Mouse (Mus musculus) forebrain, embryonic 14.5 days (tissue): ENCODE results near the gene Usp16. TPM values are rescaled to one million over a fixed set of nuclear protein-coding genes. Genes with fewer than 3 reads are reported as not detected.
"Not testable (repeated sequence)": the region's sequence is repeated elsewhere in the genome, so short reads cannot be mapped to it uniquely, and the experiment has no call there.

Experiments used
- ATAC-seq: fragments of 200-750 bp; cut with Nextera tagmentation; 2 replicates; pipeline ENCODE4 v1.8.0; 2017; ENCODE audit warnings: mild to moderate bottlenecking, moderate library complexity
- DNase-seq: peaks from one replicate; pipeline ENCODE4 v3.0.0-alpha.2; 2015; ENCODE audit warnings: low spot score
- H3K27ac ChIP-seq: fragments of 300-500 bp; sonication (generic); 2 replicates; pipeline ENCODE4 v1.5.1; 2014; ENCODE audit warnings: low read depth, mild to moderate bottlenecking, control low read depth, low read length, moderate library complexity
- H3K27me3 ChIP-seq: fragments of 300-500 bp; sonication (generic); replicated peaks from 2 replicates; pipeline ENCODE4 v1.6.1; 2014; ENCODE audit warnings: low read length, control low read depth, mixed read lengths; ENCODE audit not compliant: control insufficient read depth, insufficient read depth
- H3K36me3 ChIP-seq: fragments of 300-500 bp; sonication (generic); 2 replicates; pipeline ENCODE4 v1.6.1; 2014; ENCODE audit warnings: low read length, control low read depth; ENCODE audit not compliant: control insufficient read depth, insufficient read depth
- H3K4me1 ChIP-seq: fragments of 300-500 bp; sonication (generic); 2 replicates; pipeline ENCODE4 v1.6.1; 2014; ENCODE audit warnings: antibody characterized with exemption, low read length, control low read depth; ENCODE audit not compliant: control insufficient read depth, insufficient read depth
- H3K4me2 ChIP-seq: fragments of 300-500 bp; sonication (generic); 2 replicates; pipeline ENCODE4 v1.6.1; 2014; ENCODE audit warnings: mild to moderate bottlenecking, control low read depth, low read length
- H3K4me3 ChIP-seq: fragments of 300-500 bp; sonication (generic); 2 replicates; pipeline ENCODE4 v1.5.1; 2014; ENCODE audit warnings: low read depth, low read length, control low read depth
- H3K9ac ChIP-seq: fragments of 300-500 bp; sonication (generic); 2 replicates; pipeline ENCODE4 v1.6.1; 2014; ENCODE audit warnings: mild to moderate bottlenecking, low read length, control low read depth, moderate library complexity
- H3K9me3 ChIP-seq: fragments of 300-500 bp; sonication (generic); replicated peaks from 2 replicates; pipeline ENCODE4 v1.6.1; 2016; ENCODE audit warnings: low read length, control low read depth, mixed read lengths; ENCODE audit not compliant: control insufficient read depth
- WGBS: fragments of 180-500 bp; shearing (Covaris S2); extraction: QIAGEN DNeasy Blood & Tissue Kit; methylation state at CpG from one replicate; pipeline ENCODE4 v1.1.7; 2014; 5-methylcytosine and 5-hydroxymethylcytosine counted together
- polyA plus RNA-seq: library from polyadenylated mRNA; unstranded; fragments of >200 nt; fragmentation: Nextera tagmentation; extraction: Ambion mirVana; gene quantifications from 2 replicates; pipeline ENCODE4 v1.2.1, GENCODE M21; 2014

The Usp16 gene
- polyA plus RNA-seq, 1 experiment from 2014 or later: 48.9 TPM

- H3K9ac ChIP-seq: no peak overlapping the region
- H3K27ac ChIP-seq: no peak overlapping the region
- no peak overlapping the region for H3K4me3 ChIP-seq
- no peak overlapping the region for H3K4me2 ChIP-seq
- H3K36me3 ChIP-seq: no peaks in the 10 kb centered on the region
- no peaks in the 10 kb centered on the region for H3K9me3 ChIP-seq
- peaks cover 12% of the 10 kb centered on the region for H3K4me1 ChIP-seq
- no peaks in the 10 kb centered on the region for H3K27me3 ChIP-seq
- DNase-seq (no peak), ATAC-seq (no peak)
- 89% methylated on average over 2 of the region's 2 CpGs for WGBS
Observed at GRCm38 (mm10) chr16:87453226-87453625, 1.3 kb upstream of the Usp16 start.

GRCm38 (mm10) chr16:87455180-87455611 is 693 bp downstream of the Usp16 start:
- Histone ChIP-seq H3K9ac (peak overlapping the region; percentile 80), H3K27ac (peak overlapping the region; percentile 48; the same call in 1 of the 2 replicates), H3K36me3 (peaks cover 9% of the 10 kb centered on the region; the same call in 1 of the 2 replicates), H3K4me2 (peak overlapping the region; percentile 92), H3K9me3 (no peaks in the 10 kb centered on the region), H3K4me1 (peaks cover 12% of the 10 kb centered on the region), H3K27me3 (no peaks in the 10 kb centered on the region), H3K4me3 (peak overlapping the region; percentile 91)
- under 1% methylated on average over 38 of the region's 38 CpGs for WGBS
- peak; percentile 80 for ATAC-seq
- DNase-seq: peak; percentile 22

GRCm38 (mm10) chr16:87458752-87459151 is 4.2 kb downstream of the Usp16 start:
- ATAC-seq: no peak
- H3K36me3 ChIP-seq: peaks cover 33% of the 10 kb centered on the region
- H3K4me2 ChIP-seq: no peak overlapping the region
- H3K9me3 ChIP-seq: no peaks in the 10 kb centered on the region
- H3K27me3 ChIP-seq: no peaks in the 10 kb centered on the region
- 99% methylated on average over 3 of the region's 3 CpGs for WGBS
- H3K27ac ChIP-seq: no peak overlapping the region
- H3K4me1 ChIP-seq: peaks cover 12% of the 10 kb centered on the region
- no peak overlapping the region for H3K4me3 ChIP-seq
- no peak for DNase-seq
- H3K9ac ChIP-seq: no peak overlapping the region

DNA sequence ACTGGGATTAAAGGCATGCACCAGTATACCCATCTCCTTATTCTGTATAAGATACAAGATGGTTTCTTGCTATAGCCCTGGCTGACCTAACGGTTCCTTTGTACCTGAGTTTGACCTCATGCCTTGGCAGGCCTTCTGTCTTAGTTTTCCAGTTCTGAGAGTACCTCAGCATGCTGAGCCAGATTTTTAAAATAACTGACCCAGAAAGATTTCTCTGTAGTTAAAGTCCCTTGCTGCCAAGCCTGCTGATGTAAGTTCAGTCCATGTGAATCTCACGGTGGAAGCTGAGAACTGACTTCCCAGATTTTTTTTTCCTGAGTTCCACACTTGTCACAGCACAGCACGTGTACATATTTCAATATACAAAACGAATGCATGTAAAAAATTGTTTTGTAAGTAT is 16.1 kb downstream of the Usp16 start:
- no peak for ATAC-seq
- no peak for DNase-seq
- H3K9me3 ChIP-seq: no peaks in the 10 kb centered on the region
- WGBS: 89% methylated on average over 4 of the region's 4 CpGs
- H3K27me3 ChIP-seq: no peaks in the 10 kb centered on the region
- H3K9ac ChIP-seq: no peak overlapping the region
- H3K4me3 ChIP-seq: no peak overlapping the region
- no peak overlapping the region for H3K4me2 ChIP-seq
- no peak overlapping the region for H3K27ac ChIP-seq
- H3K4me1 ChIP-seq: no peaks in the 10 kb centered on the region
- H3K36me3 ChIP-seq: peaks cover 78% of the 10 kb centered on the region

GRCm38 (mm10) chr16:87484367-87484766 is 29.9 kb downstream of the Usp16 start:
- no peak for ATAC-seq
- no peak overlapping the region for H3K27ac ChIP-seq
- H3K9me3 ChIP-seq: no peaks in the 10 kb centered on the region
- 92% methylated on average over 5 of the region's 5 CpGs for WGBS
- no peak for DNase-seq
- no peak overlapping the region for H3K9ac ChIP-seq
- H3K36me3 ChIP-seq: peaks cover 92% of the 10 kb centered on the region
- H3K27me3 ChIP-seq: no peaks in the 10 kb centered on the region
- no peak overlapping the region for H3K4me2 ChIP-seq
- H3K4me1 ChIP-seq: no peaks in the 10 kb centered on the region
- H3K4me3 ChIP-seq: no peak overlapping the region

DNA sequence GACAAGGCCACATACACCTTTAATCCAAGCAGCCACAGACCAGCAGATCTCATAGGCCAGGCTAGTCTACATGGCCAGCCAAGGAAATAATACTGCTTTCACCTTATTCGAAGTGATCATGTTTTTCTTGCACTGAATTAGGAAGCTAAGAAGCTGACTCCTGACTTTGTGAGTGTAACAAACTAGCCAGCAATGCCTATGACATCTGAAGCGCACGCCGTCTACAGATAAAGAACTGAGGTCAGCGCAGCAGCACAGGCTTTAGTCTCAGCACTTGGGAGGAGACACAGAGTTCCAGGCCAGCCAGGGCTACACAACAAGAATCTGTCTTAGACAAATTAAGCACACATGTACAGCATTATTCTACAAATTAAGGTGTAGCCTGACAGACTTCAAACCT is 32.2 kb downstream of the Usp16 start:
- no peak overlapping the region for H3K27ac ChIP-seq
- H3K4me2 ChIP-seq: no peak overlapping the region
- H3K4me3 ChIP-seq: no peak overlapping the region
- DNase-seq (no peak), ATAC-seq (no peak)
- no peaks in the 10 kb centered on the region for H3K4me1 ChIP-seq
- H3K27me3 ChIP-seq: no peaks in the 10 kb centered on the region
- WGBS: 96% methylated on average over 5 of the region's 5 CpGs
- no peak overlapping the region for H3K9ac ChIP-seq
- no peaks in the 10 kb centered on the region for H3K9me3 ChIP-seq
- H3K36me3 ChIP-seq: peaks cover 96% of the 10 kb centered on the region

DNA sequence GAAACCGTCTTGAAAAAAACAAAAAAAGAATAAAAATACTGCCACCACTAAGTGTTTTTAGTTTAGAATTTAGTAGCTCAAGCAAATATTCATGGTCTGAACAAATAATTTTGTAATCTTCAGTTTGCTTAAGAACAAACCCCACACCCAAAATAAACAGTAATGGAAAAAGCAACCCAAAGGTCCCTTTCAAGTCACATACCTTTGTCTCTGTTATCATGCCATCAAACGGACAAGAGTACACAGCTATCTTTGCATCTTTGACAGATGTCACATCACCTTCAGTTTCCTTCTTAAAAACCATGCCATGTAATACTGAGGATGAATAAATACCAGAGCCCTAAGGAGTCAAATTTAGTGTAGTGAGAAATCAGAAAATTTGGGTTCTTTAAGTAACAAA is 34.1 kb downstream of the Usp16 start:
- 88% methylated on average over 2 of the region's 2 CpGs for WGBS
- ATAC-seq (no peak), DNase-seq (no peak)

GRCm38 (mm10) chr16:87492191-87492792 is 37.8 kb downstream of the Usp16 start:
- H3K27me3 ChIP-seq, H3K4me3 ChIP-seq, H3K9ac ChIP-seq, DNase-seq, H3K4me2 ChIP-seq, ATAC-seq, H3K27ac ChIP-seq, H3K9me3 ChIP-seq: not testable (repeated sequence)
- H3K36me3 ChIP-seq: peaks cover 59% of the 10 kb centered on the region
- 94% methylated on average over 12 of the region's 12 CpGs for WGBS
- peaks cover 14% of the 10 kb centered on the region for H3K4me1 ChIP-seq

More for the DNA sequence above, 34.1 kb downstream of the Usp16 start:
- peaks cover 92% of the 10 kb centered on the region for H3K36me3 ChIP-seq
- no peak overlapping the region for H3K27ac ChIP-seq
- H3K4me3 ChIP-seq: no peak overlapping the region
- no peaks in the 10 kb centered on the region for H3K4me1 ChIP-seq
- no peaks in the 10 kb centered on the region for H3K27me3 ChIP-seq
- H3K9ac ChIP-seq: no peak overlapping the region
- H3K4me2 ChIP-seq: no peak overlapping the region
- no peaks in the 10 kb centered on the region for H3K9me3 ChIP-seq

DNA sequence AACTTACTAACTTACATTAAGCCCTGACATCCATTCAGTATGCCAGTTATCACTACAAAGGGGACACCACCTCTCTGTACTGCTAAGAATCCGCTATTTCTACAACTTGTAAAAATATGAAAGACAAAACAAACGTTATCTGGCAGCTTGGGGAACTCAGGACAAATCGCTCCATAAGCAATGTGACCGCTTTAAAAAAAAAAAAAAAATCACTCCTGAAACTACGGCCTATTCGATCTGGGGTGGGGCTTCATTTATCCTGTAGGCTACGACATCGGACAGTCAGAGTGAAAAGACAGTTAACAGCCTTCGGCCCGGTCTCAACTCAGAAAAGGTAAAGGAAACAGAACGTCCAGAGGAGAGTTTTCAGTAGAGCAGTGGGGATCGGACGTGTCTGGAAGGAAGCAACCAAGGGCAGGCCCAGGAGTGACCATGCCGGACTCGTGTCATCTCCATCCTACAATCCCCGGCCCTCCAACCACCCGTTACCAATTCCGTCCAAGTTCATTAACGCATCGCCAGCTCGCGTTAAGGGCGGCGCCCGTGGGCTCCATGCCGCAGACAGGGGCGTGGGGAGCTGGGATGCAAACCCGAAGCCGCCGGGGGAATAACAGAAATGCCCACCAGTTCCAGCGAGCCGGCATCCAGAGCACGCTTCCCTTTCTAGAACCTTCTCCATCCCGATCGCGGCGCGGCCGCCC is 40.6 kb downstream of the Usp16 start:
- no peaks in the 10 kb centered on the region for H3K27me3 ChIP-seq
- peak overlapping the region; percentile 71 for H3K27ac ChIP-seq
- peaks cover 31% of the 10 kb centered on the region for H3K36me3 ChIP-seq
- ATAC-seq: peak; percentile 47; the same call in 1 of the 2 replicates
- DNase-seq: no peak
- H3K4me3 ChIP-seq: peak overlapping the region; percentile 90
- under 1% methylated on average over 39 of the region's 39 CpGs for WGBS
- H3K9me3 ChIP-seq: no peaks in the 10 kb centered on the region
- peak overlapping the region; percentile 83 for H3K4me2 ChIP-seq
- H3K4me1 ChIP-seq: peaks cover 14% of the 10 kb centered on the region
- H3K9ac ChIP-seq: peak overlapping the region; percentile 96
